Mouse (Mus musculus): Measurements from ENCODE around the gene Gramd1b.

- TF ChIP-seq POLR2A (IDR thresholded peaks at IDR 0.05; ENCODE audit: borderline replicate concordance, low read depth, low read length) = no peak
- TF ChIP-seq CTCF (IDR thresholded peaks at IDR 0.05; ENCODE audit: low read depth, low read length) = no peak
These were observed 237.4 kb downstream of the Gramd1b start for GRCm38 (mm10) chr9:40293740-40294139.

All from bone marrow macrophage, adult 2 months (primary cell).